Mouse (Mus musculus): ENCODE measurements around the gene Strc.

DNA sequence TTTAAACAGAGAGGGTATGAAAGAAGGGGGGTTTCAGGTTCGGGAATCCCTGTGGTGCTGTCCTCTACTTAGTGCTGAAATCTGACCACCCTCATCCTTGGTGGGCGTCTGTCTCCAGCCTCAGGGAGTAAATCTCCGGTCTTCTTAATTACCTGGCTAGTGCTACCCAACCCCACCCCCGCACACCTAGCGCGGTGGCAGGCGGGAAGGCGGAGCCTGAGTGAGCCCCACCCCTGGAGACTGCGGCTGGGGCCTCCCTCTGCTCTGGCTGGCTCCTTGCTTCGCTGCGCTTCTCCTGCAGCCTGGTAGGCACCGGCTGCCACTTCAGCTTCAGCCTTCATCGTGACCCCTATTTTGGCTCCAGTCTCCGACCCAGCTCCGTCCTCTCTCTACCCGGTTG lies 28.6 kb downstream of the Strc start:
- no peak for TF ChIP-seq CTCF (IDR thresholded peaks at IDR 0.05; ENCODE audit: extremely low read depth, insufficient read depth, insufficient read length, insufficient replicate concordance)
- no peak for TF ChIP-seq POLR2A (IDR thresholded peaks at IDR 0.05; ENCODE audit: low read depth, low read length)
